Mouse (Mus musculus) midbrain, embryonic 16.5 days (tissue): Measurements from ENCODE around the gene Slc25a19. TPM values are rescaled to one million over a fixed set of nuclear protein-coding genes. Genes with fewer than 3 reads are reported as not detected.

Experiments used
- ATAC-seq: fragments of 200-750 bp; cut with Nextera tagmentation; 2 replicates; pipeline ENCODE4 v1.8.0; 2017; ENCODE audit warnings: moderate TSS enrichment
- H3K27ac ChIP-seq: fragments of 300-500 bp; sonication (generic); 2 replicates; pipeline ENCODE4 v1.5.1; 2014; ENCODE audit warnings: mild to moderate bottlenecking, low read length, mixed read lengths
- H3K27me3 ChIP-seq: fragments of 300-500 bp; sonication (generic); 2 replicates; pipeline ENCODE4 v1.6.1; 2014; ENCODE audit warnings: low read depth, low read length, mixed read lengths; ENCODE audit not compliant: control insufficient read depth, insufficient read depth
- H3K36me3 ChIP-seq: fragments of 300-500 bp; sonication (generic); 2 replicates; pipeline ENCODE4 v1.6.1; 2014; ENCODE audit warnings: mild to moderate bottlenecking, low read length, moderate library complexity, mixed read lengths; ENCODE audit not compliant: control insufficient read depth, insufficient read depth
- H3K4me1 ChIP-seq: fragments of 300-500 bp; sonication (generic); 2 replicates; pipeline ENCODE4 v1.6.1; 2014; ENCODE audit warnings: mild to moderate bottlenecking, low read length, mixed read lengths; ENCODE audit not compliant: control insufficient read depth, insufficient read depth
- H3K4me2 ChIP-seq: fragments of 300-500 bp; sonication (generic); 2 replicates; pipeline ENCODE4 v1.6.1; 2014; ENCODE audit warnings: mild to moderate bottlenecking, low read length, mixed read lengths
- H3K4me3 ChIP-seq: fragments of 300-500 bp; sonication (generic); 2 replicates; pipeline ENCODE4 v1.5.1; 2014; ENCODE audit warnings: low read depth, mild to moderate bottlenecking, low read length, moderate library complexity, mixed read lengths
- H3K9ac ChIP-seq: fragments of 300-500 bp; sonication (generic); 2 replicates; pipeline ENCODE4 v1.6.1; 2014; ENCODE audit warnings: low read depth, low read length, mixed read lengths
- H3K9me3 ChIP-seq: fragments of 300-500 bp; sonication (generic); replicated peaks from 2 replicates; pipeline ENCODE4 v1.6.1; 2014; ENCODE audit warnings: mild to moderate bottlenecking, low read length, mixed read lengths; ENCODE audit not compliant: control insufficient read depth, poor library complexity, severe bottlenecking
- WGBS: fragments of 180-500 bp; shearing (Covaris S2); extraction: QIAGEN DNeasy Blood & Tissue Kit; methylation state at CpG from one replicate; pipeline ENCODE4 v1.1.7; 2014; 5-methylcytosine and 5-hydroxymethylcytosine counted together
- polyA plus RNA-seq: library from polyadenylated mRNA; unstranded; fragments of >200 nt; fragmentation: Nextera tagmentation; extraction: Ambion mirVana; gene quantifications from 2 replicates; pipeline ENCODE4 v1.2.1, GENCODE M21; 2015

The Slc25a19 gene
- polyA plus RNA-seq, 1 experiment from 2014 or later, result 50.8 TPM

GRCm38 (mm10) chr11:115636960-115637359, 8.9 kb upstream of the Slc25a19 start:
- Histone ChIP-seq H3K27me3 (no peaks in the 10 kb centered on the region), H3K9me3 (no peaks in the 10 kb centered on the region), H3K36me3 (no peaks in the 10 kb centered on the region), H3K9ac (no peak overlapping the region), H3K4me2 (no peak overlapping the region), H3K4me3 (no peak overlapping the region), H3K27ac (no peak overlapping the region), H3K4me1 (no peaks in the 10 kb centered on the region)
- WGBS, result 82% methylated on average over 3 of the region's 3 CpGs
- ATAC-seq, result no peak

- H3K36me3 ChIP-seq, result no peaks in the 10 kb centered on the region
- 79% methylated on average over 8 of the region's 8 CpGs for WGBS
- H3K27ac ChIP-seq, result no peak overlapping the region
- no peaks in the 10 kb centered on the region for H3K27me3 ChIP-seq
- H3K4me3 ChIP-seq, result no peak overlapping the region
- H3K4me1 ChIP-seq, result no peaks in the 10 kb centered on the region
- no peak overlapping the region for H3K9ac ChIP-seq
- H3K4me2 ChIP-seq, result no peak overlapping the region
- ATAC-seq, result no peak
- H3K9me3 ChIP-seq, result no peaks in the 10 kb centered on the region
Observed at GRCm38 (mm10) chr11:115635484-115635883, 7.4 kb upstream of the Slc25a19 start.

GRCm38 (mm10) chr11:115635041-115635440, 6.9 kb upstream of the Slc25a19 start:
- H3K36me3 ChIP-seq, result no peaks in the 10 kb centered on the region
- WGBS, result 90% methylated on average over 8 of the region's 8 CpGs
- no peaks in the 10 kb centered on the region for H3K4me1 ChIP-seq
- no peak overlapping the region for H3K4me2 ChIP-seq
- H3K27ac ChIP-seq, result no peak overlapping the region
- H3K9me3 ChIP-seq, result no peaks in the 10 kb centered on the region
- no peak overlapping the region for H3K4me3 ChIP-seq
- no peaks in the 10 kb centered on the region for H3K27me3 ChIP-seq
- H3K9ac ChIP-seq, result no peak overlapping the region
- ATAC-seq, result no peak

GRCm38 (mm10) chr11:115634109-115634508, 6.0 kb upstream of the Slc25a19 start:
- Histone ChIP-seq H3K27me3 (no peaks in the 10 kb centered on the region), H3K9ac (no peak overlapping the region), H3K4me2 (no peak overlapping the region), H3K36me3 (no peaks in the 10 kb centered on the region), H3K4me3 (no peak overlapping the region), H3K27ac (no peak overlapping the region), H3K4me1 (no peaks in the 10 kb centered on the region), H3K9me3 (no peaks in the 10 kb centered on the region)
- no peak for ATAC-seq
- WGBS, result 72% methylated on average over 4 of the region's 4 CpGs

GRCm38 (mm10) chr11:115632862-115633261, 4.8 kb upstream of the Slc25a19 start:
- no peak overlapping the region for H3K4me2 ChIP-seq
- 89% methylated on average over 10 of the region's 10 CpGs for WGBS
- no peaks in the 10 kb centered on the region for H3K9me3 ChIP-seq
- H3K27ac ChIP-seq, result no peak overlapping the region
- H3K9ac ChIP-seq, result no peak overlapping the region
- no peaks in the 10 kb centered on the region for H3K27me3 ChIP-seq
- no peaks in the 10 kb centered on the region for H3K4me1 ChIP-seq
- no peaks in the 10 kb centered on the region for H3K36me3 ChIP-seq
- no peak for ATAC-seq
- no peak overlapping the region for H3K4me3 ChIP-seq

GRCm38 (mm10) chr11:115632247-115632646, 4.2 kb upstream of the Slc25a19 start:
- no peak overlapping the region for H3K4me2 ChIP-seq
- no peak overlapping the region for H3K4me3 ChIP-seq
- H3K36me3 ChIP-seq, result no peaks in the 10 kb centered on the region
- peaks cover under 1% of the 10 kb centered on the region for H3K4me1 ChIP-seq
- no peak overlapping the region for H3K27ac ChIP-seq
- ATAC-seq, result no peak
- 86% methylated on average over 7 of the region's 7 CpGs for WGBS
- no peaks in the 10 kb centered on the region for H3K9me3 ChIP-seq
- H3K9ac ChIP-seq, result no peak overlapping the region
- H3K27me3 ChIP-seq, result no peaks in the 10 kb centered on the region

GRCm38 (mm10) chr11:115631505-115631890, 3.4 kb upstream of the Slc25a19 start:
- peaks cover 7% of the 10 kb centered on the region for H3K4me1 ChIP-seq
- no peak overlapping the region for H3K27ac ChIP-seq
- H3K4me2 ChIP-seq, result no peak overlapping the region
- H3K27me3 ChIP-seq, result no peaks in the 10 kb centered on the region
- no peaks in the 10 kb centered on the region for H3K9me3 ChIP-seq
- H3K36me3 ChIP-seq, result no peaks in the 10 kb centered on the region
- ATAC-seq, result no peak
- no peak overlapping the region for H3K9ac ChIP-seq
- H3K4me3 ChIP-seq, result no peak overlapping the region
- WGBS, result 22% methylated on average over 3 of the region's 3 CpGs

- 51% methylated on average over 16 of the region's 16 CpGs for WGBS
- no peak for ATAC-seq
- Histone ChIP-seq H3K9me3 (no peaks in the 10 kb centered on the region), H3K27me3 (no peaks in the 10 kb centered on the region), H3K9ac (no peak overlapping the region), H3K27ac (no peak overlapping the region), H3K4me1 (peaks cover 7% of the 10 kb centered on the region), H3K4me2 (no peak overlapping the region), H3K4me3 (no peak overlapping the region), H3K36me3 (no peaks in the 10 kb centered on the region)
Observed at GRCm38 (mm10) chr11:115630532-115631504, 2.7 kb upstream of the Slc25a19 start.

- H3K27me3 ChIP-seq, result no peaks in the 10 kb centered on the region
- no peak overlapping the region for H3K9ac ChIP-seq
- peaks cover 7% of the 10 kb centered on the region for H3K4me1 ChIP-seq
- H3K4me3 ChIP-seq, result no peak overlapping the region
- H3K9me3 ChIP-seq, result no peaks in the 10 kb centered on the region
- ATAC-seq, result no peak
- H3K36me3 ChIP-seq, result no peaks in the 10 kb centered on the region
- H3K27ac ChIP-seq, result no peak overlapping the region
- WGBS, result 86% methylated on average over 13 of the region's 13 CpGs
- no peak overlapping the region for H3K4me2 ChIP-seq
Observed at GRCm38 (mm10) chr11:115629734-115630531, 1.8 kb upstream of the Slc25a19 start.
